Mouse (Mus musculus): ENCODE data around the gene Cuta. TPM values are rescaled to one million over a fixed set of nuclear protein-coding genes. Genes with fewer than 3 reads are reported as not detected.

The Cuta gene
- polyA plus RNA-seq, 1 experiment from 2014 or later: 161 TPM

DNA sequence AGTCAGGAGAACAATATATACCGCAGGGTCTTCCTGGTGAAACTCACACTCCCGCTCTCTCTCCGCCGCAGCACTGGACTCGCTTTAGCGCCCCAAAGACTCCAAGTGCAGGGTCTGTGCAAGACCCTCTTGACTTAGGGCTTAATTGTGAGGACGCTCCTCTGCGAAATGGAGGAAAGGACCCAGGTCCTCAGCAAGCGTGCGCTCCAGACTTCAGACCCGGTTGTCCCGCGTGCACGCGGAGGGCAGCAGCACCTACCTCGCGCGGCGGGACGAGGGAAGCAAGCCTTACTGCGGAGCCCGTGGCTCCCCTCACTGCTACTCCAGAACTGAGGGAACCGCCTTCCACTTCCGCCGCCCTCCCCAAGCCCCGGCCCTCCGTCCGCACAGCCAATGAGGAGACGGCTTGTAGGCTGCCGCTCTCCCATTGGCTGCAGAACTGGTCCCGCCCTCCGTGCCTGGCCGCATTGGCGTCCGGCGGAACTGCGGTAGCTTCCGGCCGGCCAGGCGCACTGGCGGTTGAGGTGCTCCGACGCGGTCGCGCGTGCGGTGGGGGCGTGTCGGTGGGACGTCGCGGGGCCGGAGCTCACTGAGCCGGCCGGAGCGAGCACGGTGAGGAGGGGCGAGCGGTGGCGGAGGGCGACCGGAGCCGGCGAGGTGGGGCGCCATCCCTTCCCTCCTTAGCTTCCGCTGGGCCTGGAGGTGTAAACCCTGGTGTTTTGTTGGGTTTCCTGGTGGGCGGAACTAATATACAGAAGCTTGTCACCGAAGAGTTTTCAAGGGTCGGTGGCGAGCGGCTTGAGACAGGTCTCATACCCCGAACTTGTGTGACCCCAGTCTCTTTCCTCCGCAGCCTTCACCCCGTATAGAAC is 33.6 kb upstream of the Cuta start, which contains the start of gene Zbtb9:
Gene Zbtb9, plus strand, starts transcription at position 465 of the 872 bp plus-strand sequence.
- ATAC-seq (ENCODE audit: insufficient number of reproducible peaks, insufficient read depth, low FRiP score, low read depth): peak; percentile 100
- under 1% methylated on average over 75 of the region's 75 CpGs for WGBS
- H3K4me3 ChIP-seq (ENCODE audit: low read depth, low read length): peak within 1 kb of the TSS; percentile 80
- peak within 1 kb of the TSS; percentile 66 for H3K9ac ChIP-seq (replicated peaks; ENCODE audit: low read depth, low read length)
- H3K27ac ChIP-seq (ENCODE audit: low read length): peak within 1 kb of the TSS; percentile 87
- peak within 1 kb of the TSS; percentile 95 for H3K4me2 ChIP-seq (replicated peaks; ENCODE audit: low read depth, low read length)
- no peaks in the 10 kb centered on the region for H3K27me3 ChIP-seq (ENCODE audit: control insufficient read depth, insufficient read depth, low read length)
- H3K36me3 ChIP-seq (ENCODE audit: control insufficient read depth, insufficient read depth, low read length): peaks cover 26% of the 10 kb centered on the region
- peaks cover 18% of the 10 kb centered on the region; the same call in 1 of the 2 replicates for H3K4me1 ChIP-seq (ENCODE audit: control insufficient read depth, insufficient read depth, low read length)
- no peaks in the 10 kb centered on the region for H3K9me3 ChIP-seq (ENCODE audit: control insufficient read depth, low read depth, low read length)

DNA sequence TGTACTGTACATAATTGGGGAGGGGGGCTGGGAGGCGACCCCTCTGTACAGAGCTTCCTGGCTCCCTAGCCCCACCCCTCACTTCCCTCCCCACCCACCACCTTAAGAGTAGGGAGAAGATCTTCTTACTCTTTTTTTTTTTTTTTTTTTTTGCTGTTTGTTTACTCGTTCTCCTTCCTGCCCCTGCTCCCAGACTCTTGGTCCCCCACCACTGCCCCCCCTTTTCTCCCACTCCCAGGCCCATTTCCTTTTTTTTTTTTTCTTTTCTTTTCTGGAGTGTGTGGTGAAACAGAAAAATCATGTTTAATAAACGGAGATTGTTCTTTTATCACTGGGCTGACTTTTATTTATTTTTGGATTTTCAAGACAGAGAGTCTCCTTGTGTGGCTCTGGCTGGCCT is 32.7 kb upstream of the Cuta start:
- H3K27me3 ChIP-seq (ENCODE audit: control insufficient read depth, insufficient read depth, low read length): no peaks in the 10 kb centered on the region
- peak overlapping the region; percentile 80 for H3K4me3 ChIP-seq (ENCODE audit: low read depth, low read length)
- peak overlapping the region; percentile 66 for H3K9ac ChIP-seq (replicated peaks; ENCODE audit: low read depth, low read length)
- WGBS: 3% methylated on average over 3 of the region's 3 CpGs
- peak overlapping the region; percentile 65 for H3K4me2 ChIP-seq (replicated peaks; ENCODE audit: low read depth, low read length)
- no peak for ATAC-seq (ENCODE audit: insufficient number of reproducible peaks, insufficient read depth, low FRiP score, low read depth)
- peaks cover 18% of the 10 kb centered on the region; the same call in 1 of the 2 replicates for H3K4me1 ChIP-seq (ENCODE audit: control insufficient read depth, insufficient read depth, low read length)
- peaks cover 30% of the 10 kb centered on the region for H3K36me3 ChIP-seq (ENCODE audit: control insufficient read depth, insufficient read depth, low read length)
- no peaks in the 10 kb centered on the region for H3K9me3 ChIP-seq (ENCODE audit: control insufficient read depth, low read depth, low read length)
- H3K27ac ChIP-seq (ENCODE audit: low read length): peak overlapping the region; percentile 87

DNA sequence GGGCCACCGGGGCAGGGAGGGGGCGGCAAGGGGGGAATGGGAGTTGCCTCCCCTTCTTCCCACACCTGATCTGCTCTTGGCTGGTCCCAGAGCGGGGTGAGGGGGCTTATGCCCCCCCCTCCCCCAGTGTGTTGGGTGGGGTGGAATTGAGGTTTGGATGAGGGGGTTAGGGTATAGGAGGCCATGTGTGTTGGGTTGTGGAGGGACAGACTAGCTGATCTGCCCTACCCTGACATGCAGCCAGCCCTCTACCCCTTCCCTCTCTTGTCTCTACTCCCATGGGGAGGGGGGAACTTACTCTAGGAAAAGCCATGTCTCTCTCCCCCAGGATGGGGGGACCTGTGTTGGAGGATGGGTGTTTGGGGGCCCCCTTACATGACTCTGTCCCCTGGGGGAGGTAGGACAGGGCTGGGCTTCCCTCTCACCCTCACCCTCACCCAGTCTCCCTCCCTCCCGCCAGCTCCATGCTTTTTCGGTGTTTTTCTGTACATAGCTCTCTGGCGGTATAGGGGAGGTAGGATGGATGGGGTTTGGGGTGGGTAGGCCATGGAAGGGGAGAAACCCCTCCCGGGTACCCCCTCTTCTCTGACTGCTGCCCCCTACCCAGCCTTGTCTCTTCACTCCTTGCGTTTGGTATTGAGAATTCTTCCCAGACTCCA is 32.0 kb upstream of the Cuta start:
- H3K27ac ChIP-seq (ENCODE audit: low read length): peak overlapping the region; percentile 64; the same call in 1 of the 2 replicates
- 43% methylated on average over 8 of the region's 8 CpGs for WGBS

DNA sequence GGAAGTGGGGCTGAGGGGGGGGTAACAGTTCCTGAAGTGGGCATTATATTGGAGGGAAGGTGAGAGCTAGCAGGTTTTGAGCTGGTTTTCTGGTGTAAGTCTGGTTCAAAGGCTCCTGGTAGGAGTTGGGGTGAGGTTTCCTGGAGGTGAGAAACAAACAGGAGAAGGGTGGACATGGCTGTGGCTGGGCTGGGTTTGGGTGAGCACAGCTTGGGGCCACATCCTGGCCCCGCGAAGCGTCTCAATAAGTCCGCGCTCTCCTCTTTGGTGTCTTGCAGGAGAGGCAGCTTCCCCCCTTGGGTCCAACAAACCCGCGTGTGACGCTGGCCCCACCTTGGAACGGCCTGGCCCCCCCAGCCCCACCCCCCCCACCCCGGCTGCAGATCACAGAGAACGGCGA is 30.9 kb upstream of the Cuta start:
- Histone ChIP-seq H3K4me3 (ENCODE audit: low read depth, low read length) (no peak overlapping the region), H3K27me3 (ENCODE audit: control insufficient read depth, insufficient read depth, low read length) (no peaks in the 10 kb centered on the region), H3K36me3 (ENCODE audit: control insufficient read depth, insufficient read depth, low read length) (peaks cover 24% of the 10 kb centered on the region), H3K9ac (replicated peaks; ENCODE audit: low read depth, low read length) (no peak overlapping the region), H3K4me1 (ENCODE audit: control insufficient read depth, insufficient read depth, low read length) (peaks cover 18% of the 10 kb centered on the region; the same call in 1 of the 2 replicates), H3K4me2 (replicated peaks; ENCODE audit: low read depth, low read length) (no peak overlapping the region), H3K9me3 (ENCODE audit: control insufficient read depth, low read depth, low read length) (no peaks in the 10 kb centered on the region), H3K27ac (ENCODE audit: low read length) (no peak overlapping the region)
- no peak for ATAC-seq (ENCODE audit: insufficient number of reproducible peaks, insufficient read depth, low FRiP score, low read depth)
- 60% methylated on average over 11 of the region's 12 CpGs for WGBS

More for the DNA sequence above, 32.0 kb upstream of the Cuta start:
- Histone ChIP-seq H3K9ac (replicated peaks; ENCODE audit: low read depth, low read length) (no peak overlapping the region; the same call in 1 of the 2 replicates), H3K27me3 (ENCODE audit: control insufficient read depth, insufficient read depth, low read length) (no peaks in the 10 kb centered on the region), H3K9me3 (ENCODE audit: control insufficient read depth, low read depth, low read length) (no peaks in the 10 kb centered on the region), H3K4me3 (ENCODE audit: low read depth, low read length) (peak overlapping the region; percentile 80; the same call in 1 of the 2 replicates), H3K36me3 (ENCODE audit: control insufficient read depth, insufficient read depth, low read length) (peaks cover 29% of the 10 kb centered on the region), H3K4me2 (replicated peaks; ENCODE audit: low read depth, low read length) (peak overlapping the region; percentile 65), H3K4me1 (ENCODE audit: control insufficient read depth, insufficient read depth, low read length) (peaks cover 18% of the 10 kb centered on the region; the same call in 1 of the 2 replicates)
- ATAC-seq (ENCODE audit: insufficient number of reproducible peaks, insufficient read depth, low FRiP score, low read depth): no peak

DNA sequence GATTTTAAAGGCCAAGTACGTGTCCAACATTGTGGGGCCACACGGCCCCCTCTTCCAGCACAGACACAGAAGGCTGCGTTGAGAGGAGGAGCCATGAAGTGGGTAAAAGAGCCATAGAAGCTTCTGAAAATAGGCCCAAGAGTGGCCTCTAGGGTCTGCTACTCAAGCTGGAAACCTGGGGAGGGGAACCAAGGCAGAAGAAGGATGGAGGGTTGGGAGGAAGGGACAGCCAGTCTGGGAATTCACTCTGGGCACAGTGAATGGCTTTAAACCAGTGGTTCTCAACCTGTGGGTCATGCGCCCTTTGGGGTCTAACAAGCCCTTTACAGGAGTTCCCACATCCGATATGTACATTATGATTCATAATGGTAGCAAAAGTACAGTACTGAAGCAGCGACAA is 29.9 kb upstream of the Cuta start:
- peaks cover 18% of the 10 kb centered on the region for H3K36me3 ChIP-seq (ENCODE audit: control insufficient read depth, insufficient read depth, low read length)
- H3K27ac ChIP-seq (ENCODE audit: low read length): no peak overlapping the region
- no peaks in the 10 kb centered on the region for H3K27me3 ChIP-seq (ENCODE audit: control insufficient read depth, insufficient read depth, low read length)
- H3K4me2 ChIP-seq (replicated peaks; ENCODE audit: low read depth, low read length): no peak overlapping the region
- H3K4me1 ChIP-seq (ENCODE audit: control insufficient read depth, insufficient read depth, low read length): peaks cover 17% of the 10 kb centered on the region; the same call in 1 of the 2 replicates
- 86% methylated on average over 6 of the region's 6 CpGs for WGBS
- no peak overlapping the region for H3K4me3 ChIP-seq (ENCODE audit: low read depth, low read length)
- no peaks in the 10 kb centered on the region for H3K9me3 ChIP-seq (ENCODE audit: control insufficient read depth, low read depth, low read length)
- no peak overlapping the region for H3K9ac ChIP-seq (replicated peaks; ENCODE audit: low read depth, low read length)
- ATAC-seq (ENCODE audit: insufficient number of reproducible peaks, insufficient read depth, low FRiP score, low read depth): no peak

DNA sequence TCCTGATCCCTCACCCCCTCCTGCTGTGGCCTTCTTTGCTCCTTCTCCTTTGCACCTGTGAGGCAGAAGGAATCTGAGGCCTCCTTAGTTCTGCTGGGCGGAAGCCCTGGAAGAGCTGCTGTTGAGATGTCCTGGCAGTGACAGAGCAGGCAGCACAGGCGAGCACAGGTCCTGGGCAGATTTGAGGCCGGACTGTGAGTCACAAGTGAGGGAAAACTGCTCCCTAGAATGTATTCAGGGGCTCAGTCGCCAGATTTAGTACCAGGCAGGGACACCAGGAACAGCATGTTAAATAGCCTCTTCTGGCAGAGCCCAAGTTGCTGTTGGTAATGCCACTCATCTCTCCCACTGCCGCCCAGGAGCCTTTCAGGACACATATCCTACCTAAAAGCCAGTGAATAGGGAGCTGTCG is 28.8 kb upstream of the Cuta start:
- Histone ChIP-seq H3K27me3 (ENCODE audit: control insufficient read depth, insufficient read depth, low read length) (no peaks in the 10 kb centered on the region), H3K4me1 (ENCODE audit: control insufficient read depth, insufficient read depth, low read length) (peaks cover 10% of the 10 kb centered on the region; the same call in 1 of the 2 replicates), H3K4me2 (replicated peaks; ENCODE audit: low read depth, low read length) (no peak overlapping the region), H3K9me3 (ENCODE audit: control insufficient read depth, low read depth, low read length) (no peaks in the 10 kb centered on the region), H3K9ac (replicated peaks; ENCODE audit: low read depth, low read length) (no peak overlapping the region), H3K36me3 (ENCODE audit: control insufficient read depth, insufficient read depth, low read length) (peaks cover 18% of the 10 kb centered on the region), H3K4me3 (ENCODE audit: low read depth, low read length) (no peak overlapping the region), H3K27ac (ENCODE audit: low read length) (no peak overlapping the region)
- 86% methylated on average over 6 of the region's 6 CpGs for WGBS
- no peak for ATAC-seq (ENCODE audit: insufficient number of reproducible peaks, insufficient read depth, low FRiP score, low read depth)

DNA sequence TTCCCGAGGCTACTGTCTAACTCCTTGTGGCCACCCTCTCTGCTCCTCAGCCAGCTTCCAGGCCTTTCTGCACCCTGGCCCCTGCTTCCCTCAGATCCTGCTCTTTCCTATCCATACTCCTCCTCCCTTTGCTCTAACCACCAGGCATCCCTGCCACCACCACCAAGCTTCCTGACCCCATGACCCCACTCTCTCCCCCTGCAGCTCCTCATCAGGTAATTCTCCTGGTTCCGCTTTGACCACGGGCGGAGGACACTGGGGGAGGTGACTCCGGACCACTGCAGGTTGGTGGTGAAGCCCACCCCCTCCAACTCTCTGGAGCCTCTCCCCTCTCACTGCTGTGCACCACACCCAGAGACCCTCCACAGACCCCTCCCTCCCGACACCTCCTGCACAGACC is 28.1 kb upstream of the Cuta start:
- Histone ChIP-seq H3K9me3 (ENCODE audit: control insufficient read depth, low read depth, low read length) (no peaks in the 10 kb centered on the region), H3K36me3 (ENCODE audit: control insufficient read depth, insufficient read depth, low read length) (peaks cover 21% of the 10 kb centered on the region), H3K4me1 (ENCODE audit: control insufficient read depth, insufficient read depth, low read length) (peaks cover 10% of the 10 kb centered on the region; the same call in 1 of the 2 replicates), H3K4me3 (ENCODE audit: low read depth, low read length) (no peak overlapping the region), H3K4me2 (replicated peaks; ENCODE audit: low read depth, low read length) (no peak overlapping the region), H3K27ac (ENCODE audit: low read length) (no peak overlapping the region), H3K9ac (replicated peaks; ENCODE audit: low read depth, low read length) (no peak overlapping the region), H3K27me3 (ENCODE audit: control insufficient read depth, insufficient read depth, low read length) (no peaks in the 10 kb centered on the region)
- no peak for ATAC-seq (ENCODE audit: insufficient number of reproducible peaks, insufficient read depth, low FRiP score, low read depth)
- 90% methylated on average over 6 of the region's 6 CpGs for WGBS

DNA sequence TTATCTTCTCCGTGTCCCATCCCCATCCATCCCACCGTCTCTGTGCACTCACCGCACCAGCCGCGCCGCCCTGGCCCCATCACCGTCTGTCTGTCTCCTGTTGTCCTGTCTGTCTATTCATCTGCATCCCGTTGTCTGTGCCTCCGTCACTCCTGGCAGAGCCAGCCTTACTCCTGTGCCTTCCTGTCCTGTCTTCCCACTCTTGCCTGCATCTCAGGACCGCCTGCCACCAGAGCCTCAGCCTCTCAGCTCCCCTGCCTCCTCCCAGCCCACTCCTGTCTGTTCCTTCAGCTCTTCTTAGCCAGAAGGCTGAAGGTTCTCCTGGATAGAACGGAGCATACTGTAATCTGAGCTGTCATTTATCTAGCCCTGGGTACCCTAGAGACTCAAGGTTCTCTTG is 27.6 kb upstream of the Cuta start:
- H3K27me3 ChIP-seq (ENCODE audit: control insufficient read depth, insufficient read depth, low read length): no peaks in the 10 kb centered on the region
- H3K27ac ChIP-seq (ENCODE audit: low read length): no peak overlapping the region
- H3K4me2 ChIP-seq (replicated peaks; ENCODE audit: low read depth, low read length): no peak overlapping the region
- H3K4me1 ChIP-seq (ENCODE audit: control insufficient read depth, insufficient read depth, low read length): peaks cover 10% of the 10 kb centered on the region; the same call in 1 of the 2 replicates
- 82% methylated on average over 11 of the region's 11 CpGs for WGBS
- H3K9ac ChIP-seq (replicated peaks; ENCODE audit: low read depth, low read length): no peak overlapping the region
- ATAC-seq (ENCODE audit: insufficient number of reproducible peaks, insufficient read depth, low FRiP score, low read depth): no peak
- H3K4me3 ChIP-seq (ENCODE audit: low read depth, low read length): no peak overlapping the region
- H3K36me3 ChIP-seq (ENCODE audit: control insufficient read depth, insufficient read depth, low read length): peaks cover 25% of the 10 kb centered on the region
- no peaks in the 10 kb centered on the region for H3K9me3 ChIP-seq (ENCODE audit: control insufficient read depth, low read depth, low read length)

Data from stomach, embryonic 14.5 days (tissue).